Mouse (Mus musculus) cerebellum, adult 8-10 months (tissue): Measurements from ENCODE around the gene Myh7.

Source experiments
- DNase-seq: peaks from one replicate; pipeline ENCODE4 v3.0.0; 2022

Gene Myh7

DNA sequence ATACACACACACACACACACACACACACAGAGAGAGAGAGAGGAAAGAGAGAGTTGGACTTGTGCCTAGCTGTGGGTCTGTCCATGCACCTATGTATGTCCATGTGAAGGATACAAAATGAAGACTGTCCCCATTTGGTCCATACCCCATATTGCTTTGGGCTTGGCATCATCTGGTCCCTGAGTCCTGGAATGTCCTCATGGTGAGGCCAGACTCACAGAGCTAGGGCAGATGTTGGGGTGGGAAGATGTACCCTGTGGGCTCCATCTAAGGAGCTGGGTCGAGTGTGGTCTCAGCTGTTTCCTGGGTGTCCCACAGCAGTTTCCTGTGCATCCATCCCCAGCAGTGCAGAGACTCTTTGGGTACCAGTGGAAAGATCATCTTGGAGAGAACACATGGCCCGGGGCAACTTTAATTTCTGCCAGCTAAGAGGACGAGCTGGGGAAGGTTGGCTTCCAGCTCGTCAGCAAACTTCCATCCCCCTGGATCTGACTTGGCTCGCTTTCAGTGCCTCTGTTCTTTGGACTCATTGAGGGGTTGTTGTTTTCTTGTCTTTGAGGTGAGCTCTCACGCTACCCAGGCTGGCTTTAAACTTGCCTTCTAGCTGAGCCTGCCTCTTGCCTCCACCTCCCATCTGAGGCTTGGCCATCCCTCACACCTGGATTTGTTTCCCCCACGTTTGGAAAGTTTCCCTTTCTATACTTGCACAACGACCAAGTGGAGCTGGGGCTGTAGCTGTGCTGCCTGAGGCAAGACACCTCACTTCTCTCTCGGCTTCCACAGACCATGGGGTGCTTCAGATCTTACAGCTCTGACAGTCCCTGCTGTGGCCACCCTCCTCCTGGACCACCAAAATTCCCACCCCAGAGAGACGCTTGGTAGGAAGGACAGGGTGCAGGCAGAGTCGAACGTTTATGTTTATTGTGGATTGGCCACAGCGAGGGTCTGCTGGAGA is 53.1 kb downstream of the Myh7 start:
- no peak for DNase-seq

DNA sequence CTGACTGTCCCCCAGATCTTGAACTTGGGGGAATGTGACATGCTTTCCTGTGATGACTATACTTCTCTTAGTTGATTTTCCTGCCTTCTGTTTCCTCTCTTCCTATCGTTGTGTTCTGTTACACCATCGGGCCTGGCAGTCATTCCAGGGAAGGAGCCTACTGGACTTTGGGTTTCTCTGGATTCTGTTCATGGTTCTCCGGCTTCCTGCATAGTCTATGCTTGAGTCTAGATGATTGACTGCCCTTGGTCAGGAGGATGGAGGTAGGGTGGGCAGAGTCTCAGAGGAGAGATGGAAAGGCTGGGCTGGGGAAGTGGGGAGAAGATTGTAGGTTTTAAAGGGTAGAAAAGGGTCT is 54.3 kb downstream of the Myh7 start:
- no peak for DNase-seq

DNA sequence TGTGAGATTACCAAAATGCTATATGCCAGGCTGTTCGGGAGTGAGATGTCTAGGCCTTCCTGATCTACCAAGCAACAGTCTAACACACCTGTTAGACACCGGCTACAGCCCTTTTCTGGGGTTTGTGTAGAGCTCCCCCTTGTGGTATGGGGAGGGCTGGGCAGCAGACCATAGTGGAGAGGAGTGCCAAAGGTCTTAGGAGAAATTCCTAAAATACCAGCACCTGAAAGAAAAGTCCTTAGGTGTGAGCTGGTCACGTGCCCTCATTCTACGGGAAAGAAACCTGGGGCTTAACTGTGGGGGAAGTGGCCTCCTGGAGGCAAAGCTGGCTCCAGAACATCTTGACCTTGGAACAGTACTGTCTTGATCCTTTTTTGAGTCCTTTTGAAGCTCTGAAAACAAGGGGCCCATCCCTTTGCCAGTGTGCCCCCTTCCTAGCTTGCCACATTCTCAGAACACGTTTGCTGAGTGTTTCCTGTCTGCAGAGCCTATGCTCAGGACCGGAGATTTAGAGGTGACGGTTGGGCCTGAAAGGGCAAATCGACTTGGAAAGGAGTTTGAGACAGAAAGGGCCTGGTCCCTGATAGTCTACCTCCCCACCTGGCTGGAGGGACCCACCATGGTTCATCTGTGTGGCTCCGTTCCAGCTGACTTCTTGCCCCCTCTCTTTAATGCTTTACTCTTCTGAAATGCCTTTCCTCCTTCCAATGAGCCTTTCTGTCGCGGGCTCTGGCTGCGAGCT is 54.8 kb downstream of the Myh7 start:
- peak; percentile 58 for DNase-seq

DNA sequence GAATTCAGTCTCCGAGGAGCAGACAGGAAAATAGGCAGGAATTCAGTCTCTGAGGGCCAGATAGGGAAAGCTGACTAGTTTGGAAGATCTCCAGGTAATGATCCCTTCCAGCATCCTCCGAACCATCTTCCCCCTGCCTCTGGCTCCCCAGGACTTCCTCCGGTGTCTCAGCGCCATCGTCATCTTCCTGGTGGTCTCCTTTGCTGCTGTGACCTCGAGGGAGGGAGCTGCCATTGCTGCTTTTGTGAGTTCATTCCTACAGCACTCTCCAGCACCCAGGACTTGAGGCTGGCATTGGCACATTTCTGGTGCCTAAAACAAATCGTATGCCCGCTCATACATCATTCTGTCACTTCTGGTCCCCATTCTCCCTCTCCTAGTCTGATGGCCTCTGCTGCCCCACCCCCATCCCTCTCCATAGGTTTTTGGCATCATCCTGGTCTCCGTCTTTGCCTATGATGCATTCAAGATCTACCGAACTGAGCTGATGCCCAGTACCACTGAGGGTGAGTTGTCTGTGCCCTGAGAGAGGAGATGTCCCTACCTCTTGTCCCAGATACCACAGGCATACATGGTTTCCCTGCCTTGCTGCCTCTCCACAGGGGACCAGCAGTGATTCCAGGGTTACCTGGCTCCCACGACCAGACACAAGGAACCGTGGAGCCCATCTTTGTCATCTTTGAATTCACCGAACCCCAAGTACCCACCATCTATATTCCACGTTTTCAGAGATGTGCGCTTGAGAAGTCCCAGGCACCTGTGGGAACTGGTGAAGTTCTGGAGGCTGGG is 55.8 kb downstream of the Myh7 start:
- DNase-seq, result no peak

DNA sequence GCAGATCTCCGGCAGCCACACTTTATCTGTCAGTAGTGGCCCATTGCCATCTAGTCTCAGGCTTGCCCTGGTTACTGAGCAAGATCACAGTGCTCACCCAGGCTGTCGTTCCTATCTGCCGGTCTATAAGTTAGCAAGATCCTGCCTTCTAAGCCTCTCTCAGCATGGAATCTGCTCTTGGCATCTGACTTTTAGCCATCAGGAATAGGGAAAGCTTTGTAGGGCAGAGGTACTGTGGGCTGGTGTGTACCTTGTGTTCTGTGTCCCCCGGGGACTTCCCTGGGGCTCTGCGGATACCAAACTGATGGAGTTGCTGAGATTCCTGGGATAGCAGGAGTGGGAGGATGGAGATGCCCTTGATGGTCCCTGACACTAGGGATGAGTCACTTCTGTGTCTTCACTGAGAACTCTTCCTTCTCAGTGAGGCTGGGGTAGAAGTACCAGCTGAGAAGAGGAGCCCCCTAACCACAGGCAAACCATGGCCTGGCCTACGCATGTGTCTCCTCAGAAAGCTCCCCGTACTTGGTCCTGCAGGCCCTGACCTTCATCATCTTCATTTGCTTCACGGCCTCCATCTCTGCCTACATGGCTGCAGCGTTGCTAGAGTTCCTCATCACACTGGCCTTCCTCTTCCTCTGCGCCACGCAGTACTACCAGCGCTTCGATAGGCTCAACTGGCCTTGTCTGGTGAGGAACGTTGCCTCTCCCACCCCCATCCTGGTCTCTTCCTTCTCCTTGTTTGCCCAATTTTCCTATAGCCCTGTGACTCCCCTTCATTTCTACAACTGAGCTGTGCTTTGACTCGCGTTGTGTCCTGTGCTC is 56.9 kb downstream of the Myh7 start:
- DNase-seq, result no peak

- DNase-seq, result no peak
Observed at GRCm38 (mm10) chr14:54936831-54937160, 57.6 kb downstream of the Myh7 start.

DNA sequence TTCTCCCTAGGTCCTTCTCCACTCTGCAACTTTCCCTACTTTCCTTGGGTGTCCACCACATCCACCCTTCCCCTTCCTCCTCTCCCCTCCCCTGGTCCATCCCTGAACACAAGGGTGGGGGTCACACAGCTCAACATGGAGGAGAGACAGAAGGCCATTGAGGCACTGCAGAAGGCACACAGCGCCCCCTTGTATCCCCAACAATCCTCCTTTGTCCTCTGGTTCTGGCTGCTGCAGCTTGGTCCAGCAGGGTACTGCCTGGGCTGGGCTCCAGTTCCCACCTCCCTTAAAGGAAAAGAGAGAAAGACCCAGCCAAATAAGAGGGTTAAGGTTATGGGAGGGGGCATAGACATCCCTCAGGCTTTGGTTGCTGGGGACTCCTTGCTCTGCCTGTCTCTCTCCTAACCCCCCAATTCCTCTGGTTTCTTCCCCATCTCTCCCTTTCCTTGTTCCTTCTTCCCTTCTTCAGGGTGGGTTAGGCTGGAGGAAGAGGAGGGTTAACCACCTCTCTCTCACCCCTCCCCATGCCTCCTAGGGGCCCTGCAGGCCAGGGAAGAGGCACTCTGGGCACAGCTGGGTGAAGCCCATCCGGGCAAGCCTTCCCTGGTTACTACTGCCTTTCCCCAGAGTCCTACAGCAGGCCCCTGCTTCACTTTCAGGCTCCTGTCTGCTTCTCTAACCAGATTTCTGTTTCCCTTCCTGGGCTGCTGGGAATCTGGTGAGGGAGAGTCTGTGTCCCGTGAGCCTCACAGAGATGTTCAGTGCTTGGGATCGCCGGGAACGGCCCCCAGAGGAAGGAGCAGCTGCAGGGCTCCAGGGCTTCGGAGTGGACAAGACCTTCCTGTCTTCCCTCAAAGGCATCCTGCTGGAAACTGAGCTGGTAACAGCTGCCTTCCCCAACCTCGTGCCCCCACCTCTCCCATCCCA is 58.3 kb downstream of the Myh7 start, which contains the start of gene Cmtm5:
Gene Cmtm5 (plus strand): TSS at position 358 of the 927 bp plus-strand sequence.
- DNase-seq, result no peak

GRCm38 (mm10) chr14:54932645-54933150 is 61.7 kb downstream of the Myh7 start, which contains the start of gene Il25:
TSS of gene Il25 (plus strand) at chr14:54932695.
- no peak for DNase-seq

DNA sequence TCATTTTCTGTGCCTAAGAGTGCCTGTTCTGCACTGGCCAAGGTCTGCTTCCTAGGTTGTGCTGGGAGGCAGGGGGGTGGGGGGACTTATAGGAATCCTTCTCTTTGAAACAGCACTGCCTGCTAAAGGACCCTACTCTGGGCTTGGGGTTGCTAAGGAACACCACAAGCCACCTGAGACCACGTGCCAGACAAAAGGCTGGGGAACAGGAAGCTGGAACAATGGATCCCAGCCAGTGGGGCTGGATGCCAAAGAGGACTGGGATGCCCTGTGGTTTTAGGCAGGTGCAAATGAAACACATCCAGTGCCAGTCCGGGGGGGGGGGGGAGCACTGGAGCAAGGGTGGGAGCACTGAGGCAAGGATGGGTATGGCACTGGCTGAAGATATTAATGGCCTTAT is 64.0 kb downstream of the Myh7 start:
- DNase-seq, result no peak

DNA sequence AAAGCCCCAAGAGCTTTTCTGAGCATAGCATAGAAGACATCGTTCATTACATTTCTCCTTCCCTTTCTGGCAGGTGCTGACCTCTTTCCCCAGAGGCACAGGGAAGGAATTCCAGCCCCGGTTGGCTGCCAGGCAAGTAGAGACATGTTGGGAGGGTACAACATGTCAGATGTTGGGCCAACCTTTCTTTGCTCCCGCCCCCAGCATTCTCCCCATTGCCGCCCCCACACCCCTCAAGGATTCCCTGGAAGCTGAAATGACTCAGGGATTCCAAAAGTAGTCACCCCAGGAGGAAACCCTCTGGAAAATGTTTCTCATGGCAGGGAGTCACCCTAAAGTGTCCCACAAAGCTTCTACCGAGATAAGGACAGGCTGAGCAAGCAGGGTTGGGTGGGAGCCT is 64.6 kb downstream of the Myh7 start:
- DNase-seq, result no peak

DNA sequence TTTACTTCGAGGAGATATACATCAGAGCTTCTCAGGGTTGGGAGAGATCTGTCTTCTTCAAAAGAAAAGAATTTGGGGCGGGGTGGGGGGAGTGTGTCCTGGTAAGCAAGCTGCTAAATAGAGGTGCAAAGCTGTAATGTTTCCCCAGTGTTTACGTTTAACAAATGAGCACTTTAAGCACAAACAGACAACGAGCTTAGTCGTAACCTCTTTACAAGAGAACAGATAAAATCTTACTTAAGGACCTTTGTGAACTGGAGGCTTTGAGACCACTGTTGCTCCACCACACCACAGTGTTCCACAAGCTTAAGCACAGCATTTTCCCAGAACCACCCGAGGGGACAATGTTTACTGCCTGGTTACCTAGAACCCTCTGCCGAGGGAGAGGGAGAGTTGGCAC is 67.1 kb downstream of the Myh7 start:
- no peak for DNase-seq

- DNase-seq, result no peak
Observed at GRCm38 (mm10) chr14:54926401-54927158, 67.8 kb downstream of the Myh7 start.

DNA sequence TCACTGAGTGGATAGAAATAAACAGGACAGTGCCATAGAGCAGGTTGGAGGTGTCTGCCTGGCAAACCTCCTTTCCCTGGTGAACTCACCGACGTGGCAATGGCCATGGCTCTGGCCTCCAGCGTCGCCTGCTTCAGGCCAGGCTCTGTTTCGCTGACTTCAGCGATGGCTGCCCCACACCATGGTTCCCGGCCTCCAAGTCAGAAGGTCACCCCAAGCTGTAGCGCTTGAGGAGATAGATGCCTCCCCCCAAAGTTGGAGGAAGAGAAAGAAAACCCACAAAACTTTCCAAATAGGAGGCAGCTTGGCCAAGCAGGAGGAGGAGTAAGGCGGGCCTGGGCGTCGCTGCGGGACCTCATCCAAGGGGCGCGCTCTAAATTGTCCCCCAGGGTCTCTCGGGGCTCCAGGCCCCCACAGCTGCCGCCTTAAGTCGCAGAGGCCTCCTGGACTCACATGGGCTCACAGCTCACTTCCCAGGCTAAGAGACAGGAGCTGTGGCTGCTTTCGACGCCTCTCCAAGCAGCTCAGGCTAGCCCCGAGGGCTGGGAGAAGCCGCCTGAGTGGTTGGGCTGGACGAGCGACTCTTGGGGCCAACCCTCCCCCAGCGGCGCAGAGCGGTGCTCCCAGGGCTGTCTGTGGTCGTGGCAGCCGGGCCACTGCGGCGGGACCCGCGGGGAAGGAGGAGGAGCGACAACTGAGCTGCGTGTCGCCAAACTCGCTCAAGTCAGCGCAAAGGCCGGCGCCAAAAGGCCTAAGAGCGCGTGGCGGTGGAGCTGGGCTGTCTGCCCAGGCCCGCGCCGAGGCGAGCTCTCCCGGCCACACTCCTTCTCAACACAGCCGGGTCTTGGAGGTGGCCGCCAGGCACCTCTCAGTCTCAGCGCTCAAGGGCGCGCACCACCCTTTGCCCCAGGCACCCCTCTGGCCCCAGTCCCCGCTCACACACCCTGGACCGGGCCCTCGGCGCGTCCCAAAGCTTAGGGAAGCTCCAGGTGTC is 68.8 kb downstream of the Myh7 start, which contains the start of gene Efs:
Gene Efs (minus strand): TSS at position 778 of the 994 bp plus-strand sequence.
- peak; percentile 49 for DNase-seq

DNA sequence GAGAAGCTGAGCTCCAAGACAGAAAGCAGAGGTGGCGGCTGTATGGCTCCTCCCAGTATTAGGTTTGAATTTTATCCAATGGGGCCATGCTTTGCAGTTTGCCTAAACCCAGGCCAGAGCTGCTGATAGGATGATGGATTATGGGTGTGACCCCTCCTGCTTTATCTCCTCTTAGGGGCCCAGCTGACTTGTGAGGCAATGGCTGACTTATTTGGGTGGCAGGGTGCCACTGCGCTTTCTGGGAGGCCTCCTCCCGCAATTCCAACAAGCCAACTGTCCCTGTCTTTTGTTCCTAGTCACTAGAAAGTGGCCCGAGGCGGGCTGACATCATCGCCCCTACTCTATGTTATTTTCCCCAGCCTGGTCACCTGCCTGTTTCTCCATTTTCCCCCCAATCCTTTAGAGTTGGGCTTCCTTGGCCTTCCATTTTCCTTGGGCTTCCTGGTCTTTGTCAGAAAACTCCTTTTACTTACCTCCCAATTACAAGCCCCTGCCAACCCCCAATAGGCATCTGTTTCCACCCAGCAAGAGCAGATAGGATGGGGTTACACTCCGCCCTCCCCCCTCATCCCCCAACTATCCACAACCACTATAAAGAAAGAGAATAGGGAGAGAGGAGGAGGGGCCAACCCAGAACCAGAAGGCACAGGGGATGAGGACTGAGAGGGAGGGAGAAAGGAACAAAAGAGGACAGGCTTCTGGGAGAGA is 69.6 kb downstream of the Myh7 start:
- DNase-seq, result no peak
